Mouse (Mus musculus): Measurements from ENCODE around the gene Ptk6. TPM values are rescaled to one million over a fixed set of nuclear protein-coding genes. Genes with fewer than 3 reads are reported as not detected.

Gene Ptk6
- polyA plus RNA-seq, 1 experiment from 2014 or later = not detected

GRCm38 (mm10) chr2:181160821-181161220, 41.8 kb downstream of the Ptk6 start:
- Histone ChIP-seq H3K27me3 (ENCODE audit: control insufficient read depth, insufficient read depth, low read length) (peaks cover 20% of the 10 kb centered on the region), H3K4me2 (ENCODE audit: low read depth) (no peak overlapping the region), H3K4me3 (ENCODE audit: low read depth, low read length) (no peak overlapping the region), H3K27ac (ENCODE audit: low read depth, low read length) (no peak overlapping the region), H3K36me3 (ENCODE audit: control insufficient read depth, insufficient read depth, low read length) (no peaks in the 10 kb centered on the region), H3K9ac (ENCODE audit: low read length) (no peak overlapping the region), H3K4me1 (ENCODE audit: control insufficient read depth, insufficient read depth, low read length) (peaks cover 8% of the 10 kb centered on the region), H3K9me3 (ENCODE audit: control insufficient read depth, low read length) (no peaks in the 10 kb centered on the region)
- no peak for ATAC-seq (ENCODE audit: insufficient read depth, low FRiP score, low TSS enrichment)
- no peak for DNase-seq (ENCODE audit: low spot score)
- WGBS = 76% methylated on average over 4 of the region's 4 CpGs

- H3K27me3 ChIP-seq (ENCODE audit: control insufficient read depth, insufficient read depth, low read length) = peaks cover 31% of the 10 kb centered on the region
- H3K9me3 ChIP-seq (ENCODE audit: control insufficient read depth, low read length) = no peaks in the 10 kb centered on the region
- ATAC-seq (ENCODE audit: insufficient read depth, low FRiP score, low TSS enrichment) = peak; percentile 84
- H3K4me2 ChIP-seq (ENCODE audit: low read depth) = no peak overlapping the region
- DNase-seq (ENCODE audit: low spot score) = peak; percentile 60
- no peaks in the 10 kb centered on the region for H3K36me3 ChIP-seq (ENCODE audit: control insufficient read depth, insufficient read depth, low read length)
- H3K9ac ChIP-seq (ENCODE audit: low read length) = no peak overlapping the region
- H3K4me1 ChIP-seq (ENCODE audit: control insufficient read depth, insufficient read depth, low read length) = peaks cover 8% of the 10 kb centered on the region
- H3K4me3 ChIP-seq (ENCODE audit: low read depth, low read length) = no peak overlapping the region
- H3K27ac ChIP-seq (ENCODE audit: low read depth, low read length) = no peak overlapping the region
- WGBS = 5% methylated on average over 2 of the region's 2 CpGs
Observed at GRCm38 (mm10) chr2:181159771-181160170, 42.8 kb downstream of the Ptk6 start.

GRCm38 (mm10) chr2:181159091-181159514, 43.5 kb downstream of the Ptk6 start:
- H3K27me3 ChIP-seq (ENCODE audit: control insufficient read depth, insufficient read depth, low read length) = peaks cover 31% of the 10 kb centered on the region
- H3K4me1 ChIP-seq (ENCODE audit: control insufficient read depth, insufficient read depth, low read length) = peaks cover 8% of the 10 kb centered on the region
- no peaks in the 10 kb centered on the region for H3K9me3 ChIP-seq (ENCODE audit: control insufficient read depth, low read length)
- H3K27ac ChIP-seq (ENCODE audit: low read depth, low read length) = no peak overlapping the region
- WGBS = 62% methylated on average over 7 of the region's 7 CpGs
- no peak overlapping the region for H3K4me3 ChIP-seq (ENCODE audit: low read depth, low read length)
- no peak overlapping the region for H3K4me2 ChIP-seq (ENCODE audit: low read depth)
- H3K9ac ChIP-seq (ENCODE audit: low read length) = no peak overlapping the region; the same call in 1 of the 2 replicates
- no peaks in the 10 kb centered on the region for H3K36me3 ChIP-seq (ENCODE audit: control insufficient read depth, insufficient read depth, low read length)
- ATAC-seq (ENCODE audit: insufficient read depth, low FRiP score, low TSS enrichment) (no peak), DNase-seq (ENCODE audit: low spot score) (no peak)

- Histone ChIP-seq H3K9me3 (ENCODE audit: control insufficient read depth, low read length) (no peaks in the 10 kb centered on the region), H3K9ac (ENCODE audit: low read length) (no peak overlapping the region), H3K4me2 (ENCODE audit: low read depth) (no peak overlapping the region), H3K27ac (ENCODE audit: low read depth, low read length) (no peak overlapping the region), H3K4me1 (ENCODE audit: control insufficient read depth, insufficient read depth, low read length) (peaks cover 8% of the 10 kb centered on the region), H3K27me3 (ENCODE audit: control insufficient read depth, insufficient read depth, low read length) (peaks cover 31% of the 10 kb centered on the region), H3K4me3 (ENCODE audit: low read depth, low read length) (no peak overlapping the region), H3K36me3 (ENCODE audit: control insufficient read depth, insufficient read depth, low read length) (no peaks in the 10 kb centered on the region)
- WGBS = 96% methylated on average over 2 of the region's 2 CpGs
- ATAC-seq (ENCODE audit: insufficient read depth, low FRiP score, low TSS enrichment) (no peak), DNase-seq (ENCODE audit: low spot score) (no peak)
Observed at GRCm38 (mm10) chr2:181158471-181158870, 44.1 kb downstream of the Ptk6 start.

GRCm38 (mm10) chr2:181157716-181158302, 44.8 kb downstream of the Ptk6 start:
- Histone ChIP-seq H3K4me2 (ENCODE audit: low read depth) (no peak overlapping the region), H3K4me3 (ENCODE audit: low read depth, low read length) (no peak overlapping the region), H3K9me3 (ENCODE audit: control insufficient read depth, low read length) (no peaks in the 10 kb centered on the region), H3K36me3 (ENCODE audit: control insufficient read depth, insufficient read depth, low read length) (no peaks in the 10 kb centered on the region), H3K9ac (ENCODE audit: low read length) (no peak overlapping the region), H3K27ac (ENCODE audit: low read depth, low read length) (no peak overlapping the region), H3K4me1 (ENCODE audit: control insufficient read depth, insufficient read depth, low read length) (peaks cover 8% of the 10 kb centered on the region), H3K27me3 (ENCODE audit: control insufficient read depth, insufficient read depth, low read length) (peaks cover 31% of the 10 kb centered on the region)
- ATAC-seq (ENCODE audit: insufficient read depth, low FRiP score, low TSS enrichment) (no peak), DNase-seq (ENCODE audit: low spot score) (no peak)
- WGBS = 79% methylated on average over 6 of the region's 6 CpGs

GRCm38 (mm10) chr2:181157180-181157579, 45.4 kb downstream of the Ptk6 start:
- Histone ChIP-seq H3K9me3 (ENCODE audit: control insufficient read depth, low read length) (no peaks in the 10 kb centered on the region), H3K4me1 (ENCODE audit: control insufficient read depth, insufficient read depth, low read length) (peaks cover 8% of the 10 kb centered on the region), H3K27me3 (ENCODE audit: control insufficient read depth, insufficient read depth, low read length) (peaks cover 31% of the 10 kb centered on the region), H3K27ac (ENCODE audit: low read depth, low read length) (peak overlapping the region; percentile 49; the same call in 1 of the 2 replicates), H3K4me3 (ENCODE audit: low read depth, low read length) (peak overlapping the region; percentile 25; the same call in 1 of the 2 replicates), H3K4me2 (ENCODE audit: low read depth) (peak overlapping the region; percentile 45), H3K36me3 (ENCODE audit: control insufficient read depth, insufficient read depth, low read length) (no peaks in the 10 kb centered on the region), H3K9ac (ENCODE audit: low read length) (peak overlapping the region; percentile 33)
- DNase-seq (ENCODE audit: low spot score) = no peak
- no peak for ATAC-seq (ENCODE audit: insufficient read depth, low FRiP score, low TSS enrichment)
- WGBS = 83% methylated on average over 4 of the region's 4 CpGs

- H3K36me3 ChIP-seq (ENCODE audit: control insufficient read depth, insufficient read depth, low read length) = no peaks in the 10 kb centered on the region
- peak within 1 kb of the TSS; percentile 45 for H3K4me2 ChIP-seq (ENCODE audit: low read depth)
- ATAC-seq (ENCODE audit: insufficient read depth, low FRiP score, low TSS enrichment) (peak; percentile 48), DNase-seq (ENCODE audit: low spot score) (peak; percentile 58)
- peaks cover 31% of the 10 kb centered on the region for H3K27me3 ChIP-seq (ENCODE audit: control insufficient read depth, insufficient read depth, low read length)
- WGBS = 5% methylated on average over 55 of the region's 55 CpGs
- H3K4me3 ChIP-seq (ENCODE audit: low read depth, low read length) = peak within 1 kb of the TSS; percentile 25
- peak within 1 kb of the TSS; percentile 49; the same call in 1 of the 2 replicates for H3K27ac ChIP-seq (ENCODE audit: low read depth, low read length)
- H3K4me1 ChIP-seq (ENCODE audit: control insufficient read depth, insufficient read depth, low read length) = peaks cover 8% of the 10 kb centered on the region
- H3K9ac ChIP-seq (ENCODE audit: low read length) = peak within 1 kb of the TSS; percentile 33
- no peaks in the 10 kb centered on the region for H3K9me3 ChIP-seq (ENCODE audit: control insufficient read depth, low read length)
Observed at GRCm38 (mm10) chr2:181156248-181157121, 46.1 kb downstream of the Ptk6 start, which contains the start of gene Eef1a2. Gene Eef1a2 (minus strand): TSS chr2:181157014.

- ATAC-seq (ENCODE audit: insufficient read depth, low FRiP score, low TSS enrichment) (no peak), DNase-seq (ENCODE audit: low spot score) (no peak)
- Histone ChIP-seq H3K36me3 (ENCODE audit: control insufficient read depth, insufficient read depth, low read length) (no peaks in the 10 kb centered on the region), H3K4me1 (ENCODE audit: control insufficient read depth, insufficient read depth, low read length) (peaks cover 8% of the 10 kb centered on the region), H3K4me2 (ENCODE audit: low read depth) (peak overlapping the region; percentile 45), H3K27ac (ENCODE audit: low read depth, low read length) (no peak overlapping the region), H3K4me3 (ENCODE audit: low read depth, low read length) (peak overlapping the region; percentile 25), H3K9me3 (ENCODE audit: control insufficient read depth, low read length) (no peaks in the 10 kb centered on the region), H3K9ac (ENCODE audit: low read length) (peak overlapping the region; percentile 33; the same call in 1 of the 2 replicates), H3K27me3 (ENCODE audit: control insufficient read depth, insufficient read depth, low read length) (peaks cover 31% of the 10 kb centered on the region)
- 60% methylated on average over 4 of the region's 4 CpGs for WGBS
Observed at GRCm38 (mm10) chr2:181155801-181156200, 46.8 kb downstream of the Ptk6 start.

Data from neural tube, embryonic 11.5 days (tissue).